Mouse (Mus musculus): ENCODE data around the gene Anapc7.

- TF ChIP-seq EP300 (IDR thresholded peaks at IDR 0.05; ENCODE audit: low read depth) (no peak), CTCF (IDR thresholded peaks at IDR 0.05; ENCODE audit: low read depth) (no peak)
These were observed 57.6 kb downstream of the Anapc7 start for GRCm38 (mm10) chr5:122479131-122479530.
